Mouse (Mus musculus): ENCODE measurements around the gene Sept7.

- TF ChIP-seq POLR2A (IDR thresholded peaks at IDR 0.05; ENCODE audit: low read depth, low read length) (no peak), CTCF (IDR thresholded peaks at IDR 0.05; ENCODE audit: extremely low read depth, insufficient read length, insufficient replicate concordance, low read depth, low read length) (no peak)
These were observed 13.6 kb downstream of the Sept7 start for GRCm38 (mm10) chr9:25265795-25266194.

Data from small intestine, adult 2 months (tissue).